Mouse (Mus musculus) MEL (cell line): ENCODE measurements at regions not wholly inside any gene's neighbourhood (a gene's known extent, or its start where the extent isn't known, plus 50 kb on each side); places are given as distances from the start of the nearest gene placed in this dataset.

Experiments
- CHD2 ChIP-seq: IDR thresholded peaks from 2 replicates; pipeline ENCODE4 v1.6.1; 2011; ENCODE audit warnings: low read length, improper control_type of control experiment
- CTCF ChIP-seq, 3 experiments: IDR thresholded peaks in 2 of 3; conservative IDR thresholded peaks in 1 of 3; 2 replicates each; pipeline ENCODE4 v1.5.1; 2011 to 2012; ENCODE audit warnings: low read length in 3 of 3, low read depth in 2 of 3, mild to moderate bottlenecking in 2 of 3, improper control_type of control experiment in 1 of 3, inconsistent platforms in 1 of 3, mixed read lengths in 1 of 3, moderate library complexity in 1 of 3; ENCODE audit not compliant: control insufficient read depth in 1 of 3, insufficient read depth in 1 of 3, poor library complexity in 1 of 3, severe bottlenecking in 1 of 3
- POLR2A ChIP-seq, 2 experiments: IDR thresholded peaks; 2 replicates each; pipeline ENCODE4 v1.6.1; 2011 to 2012; ENCODE audit warnings: low read length in 2 of 2, mild to moderate bottlenecking in 2 of 2, control low read depth in 1 of 2, improper control_type of control experiment in 1 of 2, low read depth in 1 of 2, moderate library complexity in 1 of 2; ENCODE audit not compliant: control insufficient read depth in 1 of 2, insufficient read depth in 1 of 2, poor library complexity in 1 of 2

- TF ChIP-seq CHD2 (no peak), CTCF (IDR thresholded peaks at IDR 0.05 in 2 of 3, conservative IDR thresholded peaks at IDR 0.05 in 1 of 3; ENCODE audit: control insufficient read depth in 1 of 3, insufficient read depth in 1 of 3, low read depth in 2 of 3, low read length in 3 of 3, poor library complexity in 1 of 3, severe bottlenecking in 1 of 3) (no peak), POLR2A (IDR thresholded peaks at IDR 0.05; ENCODE audit: control insufficient read depth in 1 of 2, insufficient read depth in 1 of 2, low read depth in 1 of 2, low read length in 2 of 2, poor library complexity in 1 of 2) (no peak)
Observed at GRCm38 (mm10) chr12:71568880-71569390, 259.3 kb downstream of the Dact1 start.
